Mouse (Mus musculus): Measurements from ENCODE around the gene Clic6.

- TF ChIP-seq GATA1 (IDR thresholded peaks at IDR 0.05; ENCODE audit: low read length) (no peak), TAL1 (IDR thresholded peaks at IDR 0.05; ENCODE audit: low read length) (no peak)
These were observed 19.7 kb upstream of the Clic6 start for GRCm38 (mm10) chr16:92465642-92466526.
